Mouse (Mus musculus) granulocyte monocyte progenitor cell, adult 5-6 weeks (primary cell): ENCODE results near the gene Glis3. TPM values are rescaled to one million over a fixed set of nuclear protein-coding genes. Genes with fewer than 3 reads are reported as not detected.

Experiments used
- ATAC-seq: replicated peaks from 2 replicates; pipeline ENCODE4 v1.8.0; 2016; ENCODE audit warnings: mild to moderate bottlenecking, moderate TSS enrichment, inconsistent platforms; ENCODE audit not compliant: poor library complexity, severe bottlenecking
- total RNA-seq, 2 experiments: library from RNA; stranded (forward) in 1 of 2; stranded (reverse) in 1 of 2; fragments of 200-712, 200-1000 nt in 1 of 2; fragments of >200 nt in 1 of 2; fragmentation: Nextera tagmentation in 1 of 2; gene quantifications; 2 replicates each; pipeline ENCODE4 v1.2.3; 2014 to 2017

Gene Glis3
- total RNA-seq, 2 experiments from 2014 or later = 4.5 to 10.0 TPM

DNA sequence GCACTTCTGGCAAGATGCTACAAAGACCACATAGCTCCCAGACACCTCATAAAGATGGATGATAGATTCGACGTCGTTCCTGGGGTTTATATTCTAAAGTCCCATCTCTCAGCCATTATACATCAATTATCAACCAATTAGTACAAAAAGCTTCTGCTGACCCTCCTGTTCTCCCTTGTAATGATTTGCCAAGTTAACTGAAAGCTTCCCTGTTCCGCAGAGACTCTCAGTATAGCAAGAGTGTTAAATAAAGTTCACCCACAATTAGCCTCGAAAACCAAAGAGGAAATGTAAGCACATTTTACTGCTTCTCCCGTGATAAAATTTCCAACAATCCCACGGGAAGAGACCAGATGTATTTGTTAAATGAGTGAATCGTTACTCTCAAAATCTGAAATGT lies 129.3 kb downstream of the Glis3 start:
- no peak for ATAC-seq

DNA sequence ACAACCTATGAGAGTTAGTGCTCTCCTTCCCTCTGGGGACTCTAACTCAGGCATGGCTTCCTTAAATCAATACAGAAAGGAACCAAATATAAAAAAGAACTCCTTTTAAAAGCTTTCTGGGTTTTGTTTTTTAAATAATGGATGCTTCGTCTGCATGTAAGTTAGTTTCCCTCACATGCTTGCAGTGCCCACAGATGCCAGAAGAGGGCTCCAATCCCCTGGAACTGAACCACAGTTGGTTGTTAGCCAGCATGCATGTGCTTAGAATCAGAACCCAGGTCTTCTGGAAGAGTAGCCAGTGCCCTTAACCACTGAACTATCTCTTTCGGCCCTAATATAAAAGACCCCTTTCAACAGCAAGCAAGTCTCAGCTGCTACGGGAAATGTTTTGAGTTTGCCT lies 132.9 kb downstream of the Glis3 start:
- ATAC-seq = no peak

DNA sequence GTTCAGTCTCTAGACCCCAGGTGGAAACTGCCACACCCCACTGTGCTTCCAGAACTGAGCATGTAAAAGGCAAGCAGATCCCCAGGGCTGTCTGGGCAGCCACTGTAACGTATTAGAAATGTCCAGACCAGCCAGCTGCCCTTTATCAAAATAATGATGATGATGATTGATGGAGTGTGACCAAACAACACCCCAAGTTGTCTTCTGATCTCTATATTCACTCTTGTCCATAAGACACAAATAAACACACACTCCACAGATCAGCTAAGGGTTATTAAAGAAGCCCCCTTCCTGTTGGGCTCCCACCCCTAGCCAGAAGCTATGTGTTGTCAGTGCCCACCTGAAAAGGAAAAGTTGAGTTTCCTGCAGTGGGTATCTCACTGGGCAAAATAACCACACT lies 134.4 kb downstream of the Glis3 start:
- ATAC-seq = no peak

DNA sequence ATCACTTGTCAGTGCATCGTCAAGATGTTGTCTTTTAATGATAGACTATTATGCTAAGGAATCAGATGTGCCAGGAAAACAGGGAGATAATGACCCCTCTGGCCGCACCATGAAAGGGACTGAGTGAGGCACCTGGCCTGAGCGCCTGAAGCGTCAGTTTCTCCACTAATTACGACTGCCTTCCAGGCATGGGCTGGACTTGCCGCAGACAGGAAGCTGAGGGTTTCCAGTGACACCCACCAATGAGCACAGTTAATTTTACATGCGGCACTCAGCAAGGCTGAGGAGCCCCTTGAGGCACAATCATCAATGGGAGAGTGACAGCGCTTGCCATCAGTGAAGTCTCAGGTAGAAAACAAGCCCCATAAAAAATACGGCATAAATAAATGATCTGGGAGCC lies 141.1 kb downstream of the Glis3 start:
- peak; percentile 40; the same call in 1 of the 2 replicates for ATAC-seq

DNA sequence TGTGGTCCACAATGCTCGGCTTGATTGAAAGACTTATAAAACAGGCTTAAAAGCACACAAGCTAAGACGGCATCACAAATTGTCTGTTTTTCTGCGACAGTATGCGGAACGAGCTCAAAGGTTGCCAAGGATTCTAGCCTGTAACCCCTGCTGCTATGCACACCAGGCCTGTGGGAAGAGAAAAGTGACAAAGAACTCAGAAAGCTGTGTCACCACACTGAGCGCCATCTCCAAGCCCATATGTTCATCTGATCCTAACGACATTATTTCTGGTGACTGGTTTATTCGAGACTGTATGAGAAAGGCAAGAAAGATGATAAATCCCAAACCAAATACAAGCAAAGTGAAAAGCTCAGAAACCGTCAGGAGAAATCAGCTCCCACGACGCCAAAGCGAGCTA lies 144.9 kb downstream of the Glis3 start:
- no peak for ATAC-seq

DNA sequence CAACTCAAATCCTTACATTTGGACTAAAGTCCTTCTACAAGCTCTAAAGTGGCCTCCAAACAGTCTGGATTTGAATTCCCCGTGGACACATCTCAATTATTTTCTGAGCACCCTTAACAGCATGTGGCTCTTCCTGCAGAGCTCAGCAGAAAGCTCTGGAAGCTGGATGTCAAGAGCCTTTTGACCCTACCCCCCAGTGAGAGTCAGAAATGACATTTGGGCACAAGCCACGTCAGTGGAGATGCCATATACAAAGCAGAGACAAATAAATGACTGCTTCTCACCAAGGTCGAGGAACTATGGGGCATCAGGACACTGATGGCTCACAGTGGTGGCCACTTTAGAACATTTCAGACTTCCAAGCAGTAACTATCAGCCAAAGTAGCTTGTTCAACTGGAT lies 146.3 kb downstream of the Glis3 start:
- ATAC-seq = no peak

DNA sequence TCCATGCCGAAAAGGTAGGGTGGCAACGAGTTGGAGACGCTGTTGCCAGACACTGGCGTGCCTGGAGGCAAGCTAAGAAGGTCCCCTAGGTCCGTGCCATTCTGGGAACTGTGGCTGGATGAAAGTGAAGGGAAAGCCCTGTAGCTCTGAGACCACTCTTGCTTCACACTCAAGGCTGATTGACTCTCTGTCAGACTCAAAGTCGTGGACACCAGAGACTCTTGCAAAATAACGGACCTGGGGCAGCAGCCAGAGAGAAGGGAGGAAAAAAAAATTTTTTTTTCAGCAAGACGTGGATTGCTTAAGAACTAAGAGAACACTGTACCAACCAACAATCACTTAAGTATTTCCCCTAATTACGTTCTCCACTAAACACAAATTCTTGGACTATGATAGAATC lies 148.1 kb downstream of the Glis3 start:
- peak; percentile 98 for ATAC-seq

DNA sequence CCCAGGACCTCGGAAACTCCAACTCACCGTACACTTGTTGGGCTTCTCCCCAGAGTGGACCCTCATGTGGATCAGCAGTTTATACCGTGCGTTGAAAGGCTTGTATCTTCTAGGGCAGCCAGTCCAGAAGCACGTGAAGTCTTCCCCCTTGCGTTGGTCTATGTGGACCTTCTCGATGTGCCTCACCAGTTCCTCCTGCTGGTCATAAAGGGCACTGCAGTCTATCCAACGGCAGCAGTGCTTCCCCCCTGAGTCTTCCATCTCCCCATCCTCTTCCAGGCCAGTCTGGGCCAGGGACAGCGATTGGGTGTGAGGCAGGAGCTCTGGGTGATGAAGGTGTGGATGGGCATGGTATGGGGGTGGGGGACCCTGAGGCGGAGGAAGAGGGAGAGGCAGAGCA lies 149.0 kb downstream of the Glis3 start:
- peak; percentile 70 for ATAC-seq

DNA sequence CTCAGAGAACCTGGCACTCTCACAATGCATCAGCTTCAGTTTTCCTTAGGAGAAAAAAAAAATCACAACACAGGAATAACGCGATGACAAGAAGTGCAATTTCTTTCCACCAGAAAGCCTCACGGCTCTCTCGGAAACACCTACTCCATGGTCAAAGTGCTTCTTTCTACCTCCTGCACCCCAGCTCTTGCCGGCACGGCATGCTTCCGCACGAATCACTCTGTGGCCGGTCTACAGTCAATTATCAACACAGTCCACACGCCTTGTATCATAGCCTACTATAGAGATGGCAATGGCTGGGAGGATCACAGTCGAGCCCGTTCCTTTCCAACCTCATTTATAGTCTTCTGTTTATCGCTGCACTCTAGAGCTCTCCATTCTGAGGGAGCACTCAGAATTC lies 150.9 kb downstream of the Glis3 start:
- no peak for ATAC-seq

DNA sequence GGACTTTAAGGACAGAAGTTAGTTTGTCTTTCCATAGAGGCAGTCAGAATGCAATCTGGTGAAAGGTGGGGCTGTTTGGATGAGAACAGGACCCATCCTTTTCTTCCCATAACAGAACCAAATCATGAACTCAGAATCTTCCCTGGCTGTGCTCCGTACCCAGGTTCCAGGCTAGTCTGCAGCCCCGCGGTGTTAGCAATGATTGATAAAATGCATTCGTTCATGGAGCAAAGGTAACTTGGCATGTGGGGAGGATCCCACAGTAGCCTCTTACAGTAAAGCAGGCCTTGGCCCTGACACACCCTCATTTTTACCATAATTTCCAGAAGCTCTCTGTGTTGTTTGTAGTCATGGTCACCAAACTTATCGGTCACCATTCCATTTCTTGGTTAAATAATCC lies 152.4 kb downstream of the Glis3 start:
- ATAC-seq = no peak

DNA sequence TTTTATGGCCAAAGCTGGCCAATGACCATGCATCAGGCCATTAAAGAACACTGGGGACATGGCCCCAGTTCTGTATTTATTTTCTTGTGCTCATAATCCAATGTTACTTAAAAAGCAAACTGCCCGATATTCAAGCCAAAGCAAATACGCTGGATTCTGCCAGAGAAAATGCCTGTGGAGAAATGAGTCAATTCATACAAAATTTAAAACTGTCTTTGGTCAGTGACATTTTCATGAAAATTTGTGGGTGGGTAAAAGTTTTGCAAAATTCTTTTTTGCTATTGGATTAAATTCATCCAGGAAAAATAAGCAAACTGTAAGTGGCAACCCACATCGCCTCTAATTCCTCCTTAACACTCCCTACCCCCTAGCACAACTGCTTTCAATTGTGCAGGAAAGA lies 154.5 kb downstream of the Glis3 start:
- ATAC-seq = no peak

DNA sequence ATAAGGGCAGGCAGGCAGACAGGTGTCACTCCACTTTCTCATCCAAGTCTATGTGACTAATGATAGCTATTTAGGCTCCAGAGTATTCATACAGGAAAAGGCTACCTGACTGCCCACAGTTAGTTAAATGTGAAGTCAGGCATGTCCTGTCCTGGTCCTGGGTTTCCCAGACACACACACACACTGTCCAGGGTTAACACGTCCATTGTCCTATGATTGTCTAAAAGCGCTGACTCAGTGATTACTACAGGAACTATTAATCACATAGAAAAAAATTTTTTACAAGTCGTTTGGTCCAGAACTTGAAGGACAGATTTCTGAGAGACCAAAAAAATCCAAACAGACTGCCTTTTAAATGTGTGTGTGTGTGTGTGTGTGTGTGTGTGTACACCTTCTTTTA lies 157.6 kb downstream of the Glis3 start:
- no peak for ATAC-seq

DNA sequence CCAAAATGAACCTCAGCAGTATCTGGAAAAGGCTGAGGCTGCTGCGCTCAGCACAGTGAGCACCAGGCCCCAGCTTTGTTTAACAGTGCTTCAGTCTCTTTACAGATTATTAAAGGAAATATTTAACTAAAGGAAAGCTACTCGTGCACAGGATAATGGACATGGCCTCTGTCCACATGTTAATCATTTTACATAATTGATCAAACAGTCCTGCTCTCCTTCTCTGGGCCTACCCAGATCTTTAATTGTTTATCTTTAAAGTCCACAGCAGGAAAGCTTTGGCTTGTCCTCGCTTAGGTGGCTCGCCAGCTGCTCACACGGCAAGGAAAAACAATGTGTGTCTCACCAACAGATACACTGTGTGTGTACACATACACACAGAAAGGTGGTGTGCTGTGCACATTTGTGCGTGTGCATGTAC lies 159.1 kb downstream of the Glis3 start:
- no peak for ATAC-seq

DNA sequence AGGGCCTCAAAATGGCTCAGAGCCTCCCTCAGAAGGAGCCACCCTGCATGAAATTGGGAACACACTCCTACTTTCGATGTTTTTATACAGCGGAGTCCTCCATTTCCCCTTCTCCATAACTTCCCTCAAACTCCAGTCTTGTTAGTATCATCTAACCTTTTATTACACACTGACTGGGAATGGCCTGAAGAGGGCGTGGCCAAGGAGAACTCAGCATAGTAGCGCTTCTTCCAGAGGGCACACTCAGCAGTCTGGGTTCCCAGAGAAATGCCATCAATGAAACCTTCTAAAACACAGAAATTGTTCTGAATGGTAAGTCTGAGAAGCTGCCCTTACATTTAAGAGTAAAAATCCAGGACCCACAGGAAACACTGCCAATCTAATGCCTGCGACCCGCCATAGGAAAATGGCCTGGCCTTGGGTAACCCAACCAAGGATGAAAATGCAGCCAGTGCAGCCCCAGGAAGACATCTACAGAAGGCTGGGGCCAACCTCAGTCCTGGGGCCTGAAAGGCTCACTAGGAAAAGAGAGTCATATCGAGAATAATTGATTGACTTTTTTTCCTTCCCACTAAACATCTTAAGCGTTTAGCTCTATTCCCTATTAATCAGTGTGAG lies 159.6 kb downstream of the Glis3 start:
- ATAC-seq = no peak

DNA sequence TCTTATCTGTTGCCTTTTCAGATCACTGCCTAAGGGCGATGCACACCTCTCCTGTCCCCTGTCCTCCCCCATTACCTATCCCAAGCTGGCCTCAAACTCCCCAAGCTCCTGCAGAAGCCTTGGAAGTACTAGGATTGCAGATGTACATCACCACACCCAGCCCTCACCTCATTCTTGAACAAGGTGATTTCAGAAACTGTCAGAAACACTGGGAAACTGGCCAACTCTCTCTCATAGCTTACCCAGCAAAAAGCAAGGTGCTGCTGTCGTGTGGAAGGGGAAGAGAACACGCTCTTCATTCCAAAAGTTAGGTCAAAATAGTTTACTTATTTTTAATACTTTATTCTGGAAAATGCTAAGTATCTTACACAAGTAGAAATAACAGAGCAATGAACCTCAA lies 160.6 kb downstream of the Glis3 start:
- no peak for ATAC-seq

DNA sequence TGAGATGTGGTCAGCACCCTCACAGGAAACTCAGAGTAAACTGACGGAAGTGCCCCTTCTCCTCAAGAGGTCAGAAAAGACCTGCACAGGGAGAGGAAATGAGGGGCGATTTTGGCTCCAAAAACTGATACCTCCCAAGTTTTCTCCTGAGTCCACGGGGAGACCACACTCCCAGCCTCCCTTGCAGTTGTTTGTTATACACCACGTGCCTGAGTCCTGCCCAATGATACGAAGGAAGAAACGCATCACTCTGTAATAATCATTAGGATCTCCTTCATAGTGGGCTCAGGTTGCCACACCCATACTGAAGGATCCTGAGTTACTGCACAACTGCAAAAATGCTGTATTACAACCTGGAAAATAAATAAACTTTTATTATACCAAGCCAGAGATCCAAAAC lies 161.0 kb downstream of the Glis3 start:
- ATAC-seq = no peak

DNA sequence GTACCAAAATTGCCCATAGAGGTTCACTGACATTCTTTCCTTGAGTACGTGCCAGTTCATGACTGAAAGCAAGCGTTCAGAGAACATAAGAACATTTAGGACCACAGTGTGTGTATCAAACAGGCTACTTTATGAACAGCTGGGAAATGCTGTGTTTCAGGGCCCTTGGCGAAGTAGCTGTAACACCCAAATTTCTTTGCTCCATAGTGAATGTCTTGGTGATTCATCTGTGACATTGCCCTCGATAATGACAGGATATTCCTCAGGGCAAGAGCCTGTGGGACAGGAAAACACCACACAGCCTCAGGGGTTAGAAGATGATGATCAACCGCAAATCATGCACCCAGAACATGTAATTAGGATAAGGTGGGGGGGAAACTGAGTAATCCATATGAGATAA lies 161.6 kb downstream of the Glis3 start:
- no peak for ATAC-seq

DNA sequence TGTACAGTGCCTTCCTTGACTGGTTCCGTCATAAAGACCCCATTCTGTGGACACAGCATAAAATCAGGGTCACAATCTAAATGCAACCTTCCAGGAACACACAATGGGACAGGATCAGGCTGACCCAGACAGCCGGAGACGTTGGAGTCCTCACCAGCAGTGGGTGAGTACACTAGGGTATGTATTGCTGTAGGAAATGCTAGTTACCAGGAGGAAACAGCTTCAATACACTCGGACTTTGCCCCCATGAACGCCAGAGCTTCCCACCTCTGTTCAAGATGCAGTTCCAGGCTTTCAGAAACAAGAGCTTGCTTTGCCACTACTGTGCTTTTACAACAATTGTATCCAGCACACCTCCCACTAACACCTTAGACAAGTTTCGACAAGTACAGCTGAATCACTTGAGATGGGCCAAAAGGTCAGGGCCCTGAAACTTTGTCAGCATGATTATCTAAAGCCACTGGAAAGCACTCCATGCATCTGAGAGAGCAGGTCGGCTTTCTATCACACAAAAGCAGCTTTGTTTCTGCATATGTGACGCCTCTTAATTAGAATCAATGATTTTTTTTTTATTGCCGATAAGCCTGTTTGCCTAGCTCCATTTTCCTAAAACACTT lies 162.3 kb downstream of the Glis3 start:
- ATAC-seq = no peak

DNA sequence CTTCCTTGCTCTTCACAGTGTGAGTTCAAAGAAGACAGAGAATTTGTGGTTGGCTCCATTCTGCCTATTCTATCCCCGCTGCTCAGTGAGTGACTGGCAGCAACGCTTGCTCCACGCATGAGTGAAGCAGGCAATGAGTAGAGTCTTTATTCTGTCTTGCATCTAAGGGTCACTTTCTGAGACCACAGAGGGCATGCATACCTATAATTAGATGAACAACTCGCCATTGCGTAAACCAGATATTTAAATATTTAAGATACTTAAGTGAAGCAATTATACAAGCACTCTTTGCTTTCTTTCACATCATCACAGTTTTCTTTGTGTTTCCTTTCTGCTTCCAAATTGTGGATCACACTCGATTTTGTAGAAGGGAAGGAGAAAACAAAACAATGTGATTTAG lies 163.4 kb downstream of the Glis3 start:
- ATAC-seq = no peak

DNA sequence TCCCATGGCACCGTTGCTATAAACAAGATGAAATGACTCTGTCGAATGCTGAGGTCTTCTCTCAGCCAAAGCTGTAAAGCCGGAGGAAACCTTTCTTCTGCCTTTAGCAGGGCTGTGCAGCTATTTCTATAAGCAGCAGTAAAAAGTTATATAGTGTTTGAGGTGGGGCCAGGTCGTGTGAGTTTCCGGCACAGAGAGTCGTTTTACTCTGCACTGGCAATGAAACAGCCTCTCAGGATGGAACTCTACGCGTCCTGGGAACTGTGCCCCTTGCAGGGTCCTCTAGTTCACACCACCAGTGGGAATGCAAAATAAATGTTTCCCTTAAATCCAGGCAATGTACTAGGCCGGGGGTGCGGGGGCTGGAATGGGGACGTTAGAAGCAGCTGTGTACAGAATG lies 167.4 kb downstream of the Glis3 start:
- no peak for ATAC-seq

DNA sequence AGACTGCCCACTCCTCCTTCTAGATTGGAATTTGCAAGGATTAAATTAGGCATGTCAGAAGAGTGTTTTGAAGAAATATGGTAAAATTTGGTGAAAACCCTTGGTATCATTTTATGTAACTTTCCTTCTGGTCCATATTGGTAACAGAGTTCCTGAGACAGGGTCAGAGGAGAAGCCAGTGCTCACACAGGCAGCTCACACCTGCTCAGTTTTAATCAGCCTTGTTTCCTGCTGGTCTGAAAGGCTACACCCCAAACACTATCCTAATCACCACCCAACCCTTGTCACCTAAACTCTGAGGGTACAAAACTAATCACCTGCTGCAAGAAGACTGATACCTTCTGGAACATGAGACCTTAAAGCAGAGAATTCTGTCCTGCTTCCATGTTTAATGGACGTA lies 168.0 kb downstream of the Glis3 start:
- no peak for ATAC-seq

DNA sequence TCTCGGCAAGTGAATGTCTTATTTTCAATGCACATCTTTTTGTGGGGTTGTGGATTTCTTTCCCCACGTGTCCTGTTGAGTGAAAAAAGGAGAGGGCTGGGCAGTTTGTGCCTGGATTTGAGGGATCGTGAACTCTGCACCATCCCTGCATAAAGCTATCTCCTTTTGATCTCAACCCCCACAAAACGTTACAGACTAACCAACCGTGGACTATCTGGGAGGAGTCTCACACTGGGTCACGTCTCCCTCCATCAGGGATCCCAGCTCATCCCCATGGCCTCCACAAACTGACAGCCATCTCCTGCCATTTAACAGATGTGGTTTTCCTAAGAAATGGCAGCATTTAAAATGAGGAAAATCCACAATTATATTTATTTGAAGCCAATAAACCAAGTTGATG lies 174.5 kb downstream of the Glis3 start:
- no peak for ATAC-seq

DNA sequence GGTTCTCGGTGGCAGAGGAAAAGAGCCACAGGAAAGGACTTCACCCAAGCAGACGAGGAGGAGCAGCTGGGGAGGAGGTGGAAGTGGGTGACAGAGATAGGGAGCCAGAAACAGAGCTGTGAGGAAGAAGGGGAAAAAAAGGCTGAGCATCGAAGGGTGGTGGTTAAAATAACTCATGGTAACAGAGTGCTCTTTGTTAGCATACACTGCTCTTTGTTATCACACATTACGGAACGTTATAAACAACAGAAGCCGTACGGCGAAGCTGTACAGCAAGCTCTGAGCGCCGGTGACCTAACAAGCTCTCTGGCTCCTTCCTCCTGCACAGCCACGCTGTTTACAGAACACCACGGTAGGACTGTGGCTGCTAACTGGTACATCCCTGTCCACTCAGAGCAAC lies 176.9 kb downstream of the Glis3 start:
- ATAC-seq = no peak
